Mouse (Mus musculus) heart, postnatal 0 days (tissue): Measurements from ENCODE around the gene Tspan18. TPM values are rescaled to one million over a fixed set of nuclear protein-coding genes. Genes with fewer than 3 reads are reported as not detected.

Experiments used
- ATAC-seq: fragments of 200-750 bp; cut with Nextera tagmentation; 2 replicates; pipeline ENCODE4 v1.8.0; 2017; ENCODE audit warnings: low read depth, moderate number of reproducible peaks, moderate library complexity; ENCODE audit not compliant: insufficient read depth
- DNase-seq: peaks from one replicate; pipeline ENCODE4 v3.0.0-alpha.2; 2016; ENCODE audit warnings: low spot score
- H3K27ac ChIP-seq: fragments of 300-500 bp; sonication (generic); 2 replicates; pipeline ENCODE4 v1.5.1; 2014; ENCODE audit warnings: low read depth, mild to moderate bottlenecking
- H3K27me3 ChIP-seq: fragments of 300-500 bp; sonication (generic); 2 replicates; pipeline ENCODE4 v1.6.1; 2014; ENCODE audit warnings: low read length, mixed read lengths; ENCODE audit not compliant: control insufficient read depth, insufficient read depth
- H3K36me3 ChIP-seq: fragments of 300-500 bp; sonication (generic); replicated peaks from 2 replicates; pipeline ENCODE4 v1.6.1; 2014; ENCODE audit warnings: low read length, mixed read lengths; ENCODE audit not compliant: control insufficient read depth, insufficient read depth
- H3K4me1 ChIP-seq: fragments of 300-500 bp; sonication (generic); 2 replicates; pipeline ENCODE4 v1.6.1; 2014; ENCODE audit warnings: antibody characterized with exemption; ENCODE audit not compliant: control insufficient read depth, insufficient read depth
- H3K4me2 ChIP-seq: fragments of 300-500 bp; sonication (generic); 2 replicates; pipeline ENCODE4 v1.6.1; 2014; ENCODE audit warnings: low read depth, mild to moderate bottlenecking, low read length, moderate library complexity
- H3K4me3 ChIP-seq: fragments of 300-500 bp; sonication (generic); 2 replicates; pipeline ENCODE4 v1.5.1; 2014; ENCODE audit warnings: low read depth, low read length
- H3K9ac ChIP-seq: fragments of 300-500 bp; sonication (generic); replicated peaks from 2 replicates; pipeline ENCODE4 v1.6.1; 2014; ENCODE audit warnings: low read depth, low read length, mixed read lengths
- H3K9me3 ChIP-seq: fragments of 300-500 bp; sonication (generic); replicated peaks from 2 replicates; pipeline ENCODE4 v1.6.1; 2016; ENCODE audit warnings: low read length; ENCODE audit not compliant: control insufficient read depth
- CTCF ChIP-seq: IDR thresholded peaks from 2 replicates; pipeline ENCODE4 v1.5.1; 2016; ENCODE audit warnings: antibody characterized with exemption, control low read depth, low read depth
- EP300 ChIP-seq: IDR thresholded peaks from 2 replicates; pipeline ENCODE4 v1.6.1; 2016; ENCODE audit warnings: antibody characterized with exemption, low read depth
- WGBS: fragments of 180-500 bp; shearing (Covaris S2); extraction: QIAGEN DNeasy Blood & Tissue Kit; methylation state at CpG from one replicate; pipeline ENCODE4 v1.1.7; 2014; 5-methylcytosine and 5-hydroxymethylcytosine counted together
- polyA plus RNA-seq: library from polyadenylated mRNA; unstranded; fragments of >200 nt; fragmentation: Nextera tagmentation; extraction: Ambion mirVana; gene quantifications from 2 replicates; pipeline ENCODE4 v1.2.1, GENCODE M21; 2015
- total RNA-seq: library from RNA; depleted of rRNA; stranded (reverse); fragments of >200 nt; gene quantifications from 2 replicates; pipeline ENCODE4 v1.2.3, GENCODE M21; 2014; ENCODE audit warnings: low replicate concordance

The Tspan18 gene
- total and polyA plus RNA-seq, 2 experiments from 2014 or later = 39.8 to 64.4 TPM

- peak overlapping the region; percentile 63 for H3K27ac ChIP-seq
- H3K4me2 ChIP-seq = no peak overlapping the region
- DNase-seq (peak; percentile 67), ATAC-seq (peak; percentile 77)
- H3K4me3 ChIP-seq = no peak overlapping the region
- no peaks in the 10 kb centered on the region for H3K9me3 ChIP-seq
- H3K9ac ChIP-seq = no peak overlapping the region
- TF ChIP-seq EP300 (peak; percentile 65), CTCF (no peak)
- no peaks in the 10 kb centered on the region for H3K27me3 ChIP-seq
- H3K4me1 ChIP-seq = peaks cover 47% of the 10 kb centered on the region
- H3K36me3 ChIP-seq = no peaks in the 10 kb centered on the region
- 22% methylated on average over 4 of the region's 4 CpGs for WGBS
Observed at GRCm38 (mm10) chr2:93329120-93329519, 5.2 kb downstream of the Tspan18 start.

GRCm38 (mm10) chr2:93327915-93328555 is 6.3 kb downstream of the Tspan18 start:
- DNase-seq = no peak
- no peaks in the 10 kb centered on the region for H3K27me3 ChIP-seq
- H3K4me1 ChIP-seq = peaks cover 45% of the 10 kb centered on the region
- no peak overlapping the region for H3K9ac ChIP-seq
- no peak overlapping the region for H3K4me3 ChIP-seq
- H3K9me3 ChIP-seq = no peaks in the 10 kb centered on the region
- peak overlapping the region; percentile 63; the same call in 1 of the 2 replicates for H3K27ac ChIP-seq
- ATAC-seq = no peak
- H3K4me2 ChIP-seq = no peak overlapping the region
- WGBS = 69% methylated on average over 7 of the region's 7 CpGs
- no peaks in the 10 kb centered on the region; the same call in 1 of the 2 replicates for H3K36me3 ChIP-seq
- TF ChIP-seq CTCF (no peak), EP300 (no peak)

GRCm38 (mm10) chr2:93324681-93325080 is 9.6 kb downstream of the Tspan18 start:
- H3K4me2 ChIP-seq = no peak overlapping the region
- ATAC-seq (no peak), DNase-seq (no peak)
- H3K9me3 ChIP-seq = no peaks in the 10 kb centered on the region
- H3K9ac ChIP-seq = peak overlapping the region; percentile 5
- 36% methylated on average over 7 of the region's 7 CpGs for WGBS
- no peaks in the 10 kb centered on the region for H3K27me3 ChIP-seq
- H3K4me1 ChIP-seq = peaks cover 26% of the 10 kb centered on the region
- H3K27ac ChIP-seq = no peak overlapping the region
- no peak for TF ChIP-seq CTCF
- TF ChIP-seq EP300 = no peak
- H3K36me3 ChIP-seq = no peaks in the 10 kb centered on the region; the same call in 1 of the 2 replicates
- no peak overlapping the region for H3K4me3 ChIP-seq

- TF ChIP-seq CTCF (no peak), EP300 (no peak)
- Histone ChIP-seq H3K36me3 (no peaks in the 10 kb centered on the region; the same call in 1 of the 2 replicates), H3K9ac (no peak overlapping the region), H3K9me3 (no peaks in the 10 kb centered on the region), H3K27ac (no peak overlapping the region), H3K27me3 (no peaks in the 10 kb centered on the region), H3K4me1 (peaks cover 21% of the 10 kb centered on the region), H3K4me2 (no peak overlapping the region), H3K4me3 (no peak overlapping the region)
- ATAC-seq (no peak), DNase-seq (no peak)
- WGBS = 56% methylated on average over 8 of the region's 8 CpGs
Observed at GRCm38 (mm10) chr2:93321946-93322345, 12.4 kb downstream of the Tspan18 start.

- H3K27me3 ChIP-seq = no peaks in the 10 kb centered on the region
- peaks cover 23% of the 10 kb centered on the region for H3K4me1 ChIP-seq
- ATAC-seq (no peak), DNase-seq (no peak)
- no peak overlapping the region for H3K4me3 ChIP-seq
- no peak overlapping the region for H3K27ac ChIP-seq
- no peaks in the 10 kb centered on the region for H3K9me3 ChIP-seq
- H3K9ac ChIP-seq = no peak overlapping the region
- no peaks in the 10 kb centered on the region; the same call in 1 of the 2 replicates for H3K36me3 ChIP-seq
- TF ChIP-seq EP300 (no peak), CTCF (no peak)
- 77% methylated on average over 5 of the region's 5 CpGs for WGBS
- no peak overlapping the region for H3K4me2 ChIP-seq
Observed at GRCm38 (mm10) chr2:93320267-93320666, 14.0 kb downstream of the Tspan18 start.

- Histone ChIP-seq H3K27ac (no peak overlapping the region), H3K36me3 (no peaks in the 10 kb centered on the region; the same call in 1 of the 2 replicates), H3K27me3 (no peaks in the 10 kb centered on the region), H3K9ac (no peak overlapping the region), H3K4me1 (peaks cover 26% of the 10 kb centered on the region), H3K4me3 (no peak overlapping the region), H3K4me2 (no peak overlapping the region), H3K9me3 (no peaks in the 10 kb centered on the region)
- TF ChIP-seq CTCF = no peak
- TF ChIP-seq EP300 = no peak
- WGBS = 60% methylated on average over 7 of the region's 7 CpGs
- DNase-seq = no peak
- ATAC-seq = no peak
Observed at GRCm38 (mm10) chr2:93319598-93319997, 14.7 kb downstream of the Tspan18 start.
